Mouse (Mus musculus): ENCODE data around the gene Il17rd.

DNA sequence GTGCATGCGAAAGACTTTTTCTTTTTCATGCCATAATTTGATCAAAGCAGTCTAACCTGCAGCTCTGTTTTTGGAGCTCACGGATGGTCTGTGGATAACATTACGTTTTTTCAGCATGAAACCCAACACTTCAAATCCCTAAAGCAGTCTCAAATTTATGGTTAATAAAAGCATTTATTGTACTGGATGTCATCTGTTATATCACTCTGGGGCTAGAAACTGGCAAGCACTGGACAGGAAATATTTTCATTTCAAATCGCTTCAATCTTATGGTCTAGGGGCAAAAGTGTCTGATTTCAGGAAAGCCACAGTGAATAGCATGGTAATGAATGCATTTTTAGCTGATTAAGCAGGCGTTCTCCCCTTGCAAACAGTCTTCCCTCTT, 12.8 kb downstream of the Il17rd start:
- no peak for TF ChIP-seq POLR2A (IDR thresholded peaks at IDR 0.05; ENCODE audit: insufficient read depth, low read depth, low read length)
- TF ChIP-seq CTCF (IDR thresholded peaks at IDR 0.05; ENCODE audit: insufficient read depth, low read depth, low read length), result no peak

Measured in olfactory bulb, adult 2 months (tissue).